Mouse (Mus musculus): ENCODE measurements around the gene D17H6S53E. TPM values are rescaled to one million over a fixed set of nuclear protein-coding genes. Genes with fewer than 3 reads are reported as not detected.

The D17H6S53E gene
- polyA plus RNA-seq, 1 experiment from 2014 or later: 4.4 TPM

- H3K4me1 ChIP-seq (ENCODE audit: insufficient read depth): peaks cover 12% of the 10 kb centered on the region
- no peak overlapping the region for H3K4me2 ChIP-seq (ENCODE audit: low read depth, low read length)
- TF ChIP-seq EP300 (IDR thresholded peaks at IDR 0.05; ENCODE audit: low read depth): no peak
- no peak for TF ChIP-seq CTCF (IDR thresholded peaks at IDR 0.05; ENCODE audit: low read depth)
- no peak overlapping the region for H3K9ac ChIP-seq (replicated peaks)
- WGBS (ENCODE audit: insufficient replicate concordance): 83% methylated on average over 7 of the region's 7 CpGs
- ATAC-seq (no peak), DNase-seq (no peak)
- H3K27ac ChIP-seq (ENCODE audit: low read depth): no peak overlapping the region
- H3K36me3 ChIP-seq (replicated peaks; ENCODE audit: insufficient read depth, low read length): peaks cover 77% of the 10 kb centered on the region
- H3K4me3 ChIP-seq (ENCODE audit: low read depth, low read length): no peak overlapping the region
- no peaks in the 10 kb centered on the region for H3K27me3 ChIP-seq (ENCODE audit: insufficient read depth, low read length)
- H3K9me3 ChIP-seq (ENCODE audit: low read length): no peaks in the 10 kb centered on the region
These were observed 33.5 kb downstream of the D17H6S53E start for GRCm38 (mm10) chr17:35159638-35160037.

GRCm38 (mm10) chr17:35161421-35161820 lies 35.2 kb downstream of the D17H6S53E start:
- no peak overlapping the region for H3K27ac ChIP-seq (ENCODE audit: low read depth)
- no peak overlapping the region for H3K4me3 ChIP-seq (ENCODE audit: low read depth, low read length)
- H3K4me1 ChIP-seq (ENCODE audit: insufficient read depth): peaks cover 21% of the 10 kb centered on the region
- no peaks in the 10 kb centered on the region for H3K27me3 ChIP-seq (ENCODE audit: insufficient read depth, low read length)
- peaks cover 60% of the 10 kb centered on the region for H3K36me3 ChIP-seq (replicated peaks; ENCODE audit: insufficient read depth, low read length)
- H3K9me3 ChIP-seq (ENCODE audit: low read length): no peaks in the 10 kb centered on the region
- H3K4me2 ChIP-seq (ENCODE audit: low read depth, low read length): no peak overlapping the region
- ATAC-seq (no peak), DNase-seq (no peak)
- H3K9ac ChIP-seq (replicated peaks): no peak overlapping the region; the same call in none of the 2 replicates
- TF ChIP-seq EP300 (IDR thresholded peaks at IDR 0.05; ENCODE audit: low read depth) (no peak), CTCF (IDR thresholded peaks at IDR 0.05; ENCODE audit: low read depth) (no peak)
- WGBS (ENCODE audit: insufficient replicate concordance): 86% methylated on average over 11 of the region's 11 CpGs

GRCm38 (mm10) chr17:35162121-35162520 lies 35.9 kb downstream of the D17H6S53E start:
- no peaks in the 10 kb centered on the region for H3K9me3 ChIP-seq (ENCODE audit: low read length)
- TF ChIP-seq EP300 (IDR thresholded peaks at IDR 0.05; ENCODE audit: low read depth) (no peak), CTCF (IDR thresholded peaks at IDR 0.05; ENCODE audit: low read depth) (no peak)
- H3K4me3 ChIP-seq (ENCODE audit: low read depth, low read length): no peak overlapping the region
- peaks cover 21% of the 10 kb centered on the region for H3K4me1 ChIP-seq (ENCODE audit: insufficient read depth)
- H3K27ac ChIP-seq (ENCODE audit: low read depth): no peak overlapping the region
- ATAC-seq (no peak), DNase-seq (no peak)
- no peaks in the 10 kb centered on the region for H3K27me3 ChIP-seq (ENCODE audit: insufficient read depth, low read length)
- H3K36me3 ChIP-seq (replicated peaks; ENCODE audit: insufficient read depth, low read length): peaks cover 53% of the 10 kb centered on the region
- H3K4me2 ChIP-seq (ENCODE audit: low read depth, low read length): no peak overlapping the region
- H3K9ac ChIP-seq (replicated peaks): 0 out of 2 replicates have a peak overlapping the region, but pooled peaks have one; percentile 13
- 74% methylated on average over 14 of the region's 14 CpGs for WGBS (ENCODE audit: insufficient replicate concordance)

- 52% methylated on average over 12 of the region's 12 CpGs for WGBS (ENCODE audit: insufficient replicate concordance)
- DNase-seq: peak; percentile 49
These were observed 36.6 kb downstream of the D17H6S53E start for GRCm38 (mm10) chr17:35162730-35163129.

GRCm38 (mm10) chr17:35163326-35164081 lies 37.3 kb downstream of the D17H6S53E start:
- Histone ChIP-seq H3K4me1 (ENCODE audit: insufficient read depth) (peaks cover 21% of the 10 kb centered on the region), H3K9ac (replicated peaks) (peak overlapping the region; percentile 96), H3K4me2 (ENCODE audit: low read depth, low read length) (peak overlapping the region; percentile 92), H3K4me3 (ENCODE audit: low read depth, low read length) (peak overlapping the region; percentile 85), H3K27ac (ENCODE audit: low read depth) (peak overlapping the region; percentile 94), H3K27me3 (ENCODE audit: insufficient read depth, low read length) (no peaks in the 10 kb centered on the region), H3K9me3 (ENCODE audit: low read length) (no peaks in the 10 kb centered on the region), H3K36me3 (replicated peaks; ENCODE audit: insufficient read depth, low read length) (peaks cover 39% of the 10 kb centered on the region)
- ATAC-seq (no peak), DNase-seq (no peak)
- WGBS (ENCODE audit: insufficient replicate concordance): 8% methylated on average over 8 of the region's 8 CpGs
- TF ChIP-seq CTCF (IDR thresholded peaks at IDR 0.05; ENCODE audit: low read depth): no peak
- no peak for TF ChIP-seq EP300 (IDR thresholded peaks at IDR 0.05; ENCODE audit: low read depth)

More at GRCm38 (mm10) chr17:35162730-35163129, 36.6 kb downstream of the D17H6S53E start:
- ATAC-seq: no peak
- Histone ChIP-seq H3K9me3 (ENCODE audit: low read length) (no peaks in the 10 kb centered on the region), H3K27ac (ENCODE audit: low read depth) (peak overlapping the region; percentile 34; the same call in 1 of the 2 replicates), H3K9ac (replicated peaks) (peak overlapping the region; percentile 96), H3K27me3 (ENCODE audit: insufficient read depth, low read length) (no peaks in the 10 kb centered on the region), H3K4me2 (ENCODE audit: low read depth, low read length) (peak overlapping the region; percentile 92), H3K4me1 (ENCODE audit: insufficient read depth) (peaks cover 21% of the 10 kb centered on the region), H3K36me3 (replicated peaks; ENCODE audit: insufficient read depth, low read length) (peaks cover 47% of the 10 kb centered on the region), H3K4me3 (ENCODE audit: low read depth, low read length) (peak overlapping the region; percentile 85)
- TF ChIP-seq EP300 (IDR thresholded peaks at IDR 0.05; ENCODE audit: low read depth) (no peak), CTCF (IDR thresholded peaks at IDR 0.05; ENCODE audit: low read depth) (no peak)

GRCm38 (mm10) chr17:35164218-35164567 lies 38.0 kb downstream of the D17H6S53E start:
- Histone ChIP-seq H3K4me1 (ENCODE audit: insufficient read depth) (peaks cover 21% of the 10 kb centered on the region), H3K4me3 (ENCODE audit: low read depth, low read length) (peak overlapping the region; percentile 85), H3K27ac (ENCODE audit: low read depth) (peak overlapping the region; percentile 94), H3K9ac (replicated peaks) (peak overlapping the region; percentile 96), H3K4me2 (ENCODE audit: low read depth, low read length) (peak overlapping the region; percentile 92), H3K27me3 (ENCODE audit: insufficient read depth, low read length) (no peaks in the 10 kb centered on the region), H3K9me3 (ENCODE audit: low read length) (no peaks in the 10 kb centered on the region), H3K36me3 (replicated peaks; ENCODE audit: insufficient read depth, low read length) (peaks cover 32% of the 10 kb centered on the region)
- no peak for DNase-seq
- no peak for ATAC-seq
- TF ChIP-seq CTCF (IDR thresholded peaks at IDR 0.05; ENCODE audit: low read depth) (no peak), EP300 (IDR thresholded peaks at IDR 0.05; ENCODE audit: low read depth) (no peak)
- 4% methylated on average over 24 of the region's 28 CpGs for WGBS (ENCODE audit: insufficient replicate concordance)

All from liver, postnatal 0 days (tissue).